In genomic region chr2:158865358-158865757, GRCm38 (mm10) we compare ENCODE assay signal across 8 mouse cellular contexts.
DNase-seq lines count a peak whose midpoint lies in the region; ATAC-seq and TF ChIP-seq lines count a peak whose summit lies in the region.

No protein-coding gene starts in this region.

- no peaks in the 10 kb centered on the region for H3K27me3 ChIP-seq in forebrain, embryonic 10.5 days (ENCODE audit: poor library complexity, severe bottlenecking)
- H3K27me3 ChIP-seq in heart, embryonic 15.5 days: no peaks in the 10 kb centered on the region
- H3K27me3 ChIP-seq in liver, embryonic 12.5 days (replicated peaks): no peaks in the 10 kb centered on the region
- no peaks in the 10 kb centered on the region for H3K27me3 ChIP-seq in neural tube, embryonic 11.5 days (ENCODE audit: control insufficient read depth, insufficient read depth, low read length)
- no peaks in the 10 kb centered on the region for H3K27me3 ChIP-seq in testis, adult 2 months (ENCODE audit: control insufficient read depth, insufficient read depth, low read length)

- no peak for TF ChIP-seq POLR2A in brain, embryonic 14.5 days (IDR thresholded peaks at IDR 0.05; ENCODE audit: borderline replicate concordance, extremely low read depth, insufficient read depth, insufficient read length, poor library complexity, severe bottlenecking)
- no peak for TF ChIP-seq POLR2A in testis, adult 2 months (IDR thresholded peaks at IDR 0.05; ENCODE audit: control insufficient read depth, low read depth, low read length)

- H3K4me2 ChIP-seq in heart, embryonic 15.5 days: no peak overlapping the region
- no peak overlapping the region for H3K4me2 ChIP-seq in liver, embryonic 12.5 days
- no peak overlapping the region for H3K4me2 ChIP-seq in neural tube, embryonic 11.5 days (ENCODE audit: low read depth)

- H3K9ac ChIP-seq in heart, embryonic 15.5 days: no peak overlapping the region
- no peak overlapping the region for H3K9ac ChIP-seq in liver, embryonic 12.5 days
- no peak overlapping the region for H3K9ac ChIP-seq in neural tube, embryonic 11.5 days (ENCODE audit: low read length)

- H3K9me3 ChIP-seq in forebrain, embryonic 10.5 days: no peaks in the 10 kb centered on the region
- H3K9me3 ChIP-seq in heart, embryonic 15.5 days (replicated peaks): no peaks in the 10 kb centered on the region
- no peaks in the 10 kb centered on the region for H3K9me3 ChIP-seq in liver, embryonic 12.5 days (replicated peaks)
- no peaks in the 10 kb centered on the region for H3K9me3 ChIP-seq in neural tube, embryonic 11.5 days (ENCODE audit: control insufficient read depth, low read length)

- DNase-seq in CD8-positive naive resting alpha-beta T cell, adult 2 months (ENCODE audit: low read depth in 2 of 2, low spot score in 2 of 2): peak; percentile 58 to 61
- DNase-seq in brain, embryonic 14.5 days (ENCODE audit: low read depth): peak; percentile 83
- peak; percentile 82 for DNase-seq in forebrain, embryonic 10.5 days (ENCODE audit: extremely low spot score, low spot score)
- peak; percentile 88 for DNase-seq in kidney, postnatal 10 days
- peak; percentile 86 for DNase-seq in neural tube, embryonic 11.5 days (ENCODE audit: low spot score)

- TF ChIP-seq CTCF in brain, embryonic 14.5 days (IDR thresholded peaks at IDR 0.05; ENCODE audit: borderline replicate concordance, extremely low read depth, insufficient read depth, insufficient read length): peak; percentile 99
- peak; percentile 95; the same call in 1 of the 2 replicates for TF ChIP-seq CTCF in testis, adult 2 months (IDR thresholded peaks at IDR 0.05; ENCODE audit: control insufficient read depth, insufficient read depth, insufficient replicate concordance, low read depth, low read length)

- peaks cover 13% of the 10 kb centered on the region for H3K4me1 ChIP-seq in forebrain, embryonic 10.5 days
- no peaks in the 10 kb centered on the region for H3K4me1 ChIP-seq in heart, embryonic 15.5 days (replicated peaks)
- H3K4me1 ChIP-seq in liver, embryonic 12.5 days: no peaks in the 10 kb centered on the region
- no peaks in the 10 kb centered on the region for H3K4me1 ChIP-seq in neural tube, embryonic 11.5 days (ENCODE audit: control insufficient read depth, insufficient read depth, low read length)
- no peaks in the 10 kb centered on the region for H3K4me1 ChIP-seq in testis, adult 2 months (ENCODE audit: control insufficient read depth, insufficient read depth, low read length)

- no peaks in the 10 kb centered on the region for H3K36me3 ChIP-seq in forebrain, embryonic 10.5 days (replicated peaks)
- no peaks in the 10 kb centered on the region for H3K36me3 ChIP-seq in heart, embryonic 15.5 days
- no peaks in the 10 kb centered on the region for H3K36me3 ChIP-seq in liver, embryonic 12.5 days
- no peaks in the 10 kb centered on the region for H3K36me3 ChIP-seq in neural tube, embryonic 11.5 days (ENCODE audit: control insufficient read depth, insufficient read depth, low read length)
- no peaks in the 10 kb centered on the region for H3K36me3 ChIP-seq in testis, adult 2 months (ENCODE audit: control insufficient read depth, insufficient read depth, low read length)

- no peak overlapping the region for H3K4me3 ChIP-seq in forebrain, embryonic 10.5 days
- H3K4me3 ChIP-seq in heart, embryonic 15.5 days: no peak overlapping the region
- no peak overlapping the region for H3K4me3 ChIP-seq in liver, embryonic 12.5 days
- no peak overlapping the region for H3K4me3 ChIP-seq in neural tube, embryonic 11.5 days (ENCODE audit: low read depth, low read length)
- H3K4me3 ChIP-seq in testis, adult 2 months (ENCODE audit: control insufficient read depth, low read depth, low read length): no peak overlapping the region

- no peak overlapping the region for H3K27ac ChIP-seq in forebrain, embryonic 10.5 days
- H3K27ac ChIP-seq in heart, embryonic 15.5 days: no peak overlapping the region
- no peak overlapping the region for H3K27ac ChIP-seq in liver, embryonic 12.5 days
- H3K27ac ChIP-seq in neural tube, embryonic 11.5 days (ENCODE audit: low read depth, low read length): no peak overlapping the region
- no peak overlapping the region for H3K27ac ChIP-seq in testis, adult 2 months (ENCODE audit: control insufficient read depth, insufficient read depth, low read depth, low read length)

- ATAC-seq in heart, embryonic 15.5 days (replicated peaks; ENCODE audit: insufficient number of reproducible peaks, insufficient read depth, low FRiP score, low read depth): 0 out of 2 replicates have a peak, but pooled peaks have one; percentile 12
- ATAC-seq in liver, embryonic 12.5 days: peak; percentile 53; the same call in 1 of the 2 replicates
- peak; percentile 64 for ATAC-seq in neural tube, embryonic 11.5 days (ENCODE audit: insufficient read depth, low FRiP score, low TSS enrichment)

- WGBS in forebrain, embryonic 10.5 days: 34% methylated on average over 10 of the region's 10 CpGs
- WGBS in heart, embryonic 15.5 days: 19% methylated on average over 10 of the region's 10 CpGs
- 16% methylated on average over 10 of the region's 10 CpGs for WGBS in liver, embryonic 12.5 days (ENCODE audit: insufficient replicate concordance)
- 26% methylated on average over 10 of the region's 10 CpGs for WGBS in neural tube, embryonic 11.5 days

Comparison
In these comparisons a context has a peak if more than half of its experiments do, and no peak if none do; other contexts are left out.
1. ATAC-seq: peak in every context shown above with its lines; median percentile 64 in neural tube, embryonic 11.5 days; 53 in liver, embryonic 12.5 days; 12 in heart, embryonic 15.5 days.